Mouse (Mus musculus) liver, adult 2 months (tissue): ENCODE results near the gene Atp5g1.

Source experiments
- CTCF ChIP-seq: fragments of 200-500 bp; IDR thresholded peaks from 2 replicates; pipeline ENCODE4 v1.5.1; 2011; ENCODE audit warnings: low read depth, low read length, control low read depth
- POLR2A ChIP-seq: fragments of 200-500 bp; IDR thresholded peaks from 2 replicates; pipeline ENCODE4 v1.6.1; 2011; ENCODE audit warnings: low read length, control low read depth; ENCODE audit not compliant: insufficient read depth; ENCODE audit errors: extremely low read depth

DNA sequence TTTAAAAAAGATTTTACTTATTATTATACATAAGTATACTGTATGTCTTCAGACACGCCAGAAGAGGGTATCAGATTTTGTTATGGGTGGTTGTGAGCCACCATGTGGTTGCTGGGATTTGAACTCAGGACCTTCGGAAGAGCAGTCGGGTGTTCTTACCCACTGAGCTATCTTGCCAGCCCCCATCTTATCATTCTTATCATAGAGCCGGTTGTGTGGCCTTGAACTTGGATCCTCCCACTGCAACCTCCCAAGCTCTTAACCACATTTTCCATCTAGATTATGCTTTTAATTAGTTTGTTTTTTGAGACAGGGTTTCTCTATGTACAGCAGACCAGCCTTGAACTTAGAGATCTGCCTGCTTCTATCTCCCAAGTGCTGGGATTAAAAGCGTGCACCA lies 38.0 kb downstream of the Atp5g1 start:
- TF ChIP-seq CTCF (no peak), POLR2A (no peak)
